Mouse (Mus musculus) heart, adult 2 months (tissue): ENCODE measurements around the gene Nek8.

Source experiments
- EP300 ChIP-seq: fragments of 200-500 bp; IDR thresholded peaks from 2 replicates; pipeline ENCODE4 v1.6.1; 2011; ENCODE audit warnings: low read depth, low read length, control low read depth; ENCODE audit not compliant: insufficient read depth
- POLR2A ChIP-seq: fragments of 200-500 bp; IDR thresholded peaks from 2 replicates; pipeline ENCODE4 v1.6.1; 2011; ENCODE audit warnings: mild to moderate bottlenecking, low read depth, low read length, control low read depth; ENCODE audit not compliant: insufficient read depth

- 0 out of 2 replicates have a peak, but pooled peaks have one; percentile 69 for TF ChIP-seq EP300
- no peak for TF ChIP-seq POLR2A
Measured at GRCm38 (mm10) chr11:78210615-78211014, 34.1 kb upstream of the Nek8 start.
